Comparison of ENCODE assay signal across 8 mouse cellular contexts in the genomic region with DNA sequence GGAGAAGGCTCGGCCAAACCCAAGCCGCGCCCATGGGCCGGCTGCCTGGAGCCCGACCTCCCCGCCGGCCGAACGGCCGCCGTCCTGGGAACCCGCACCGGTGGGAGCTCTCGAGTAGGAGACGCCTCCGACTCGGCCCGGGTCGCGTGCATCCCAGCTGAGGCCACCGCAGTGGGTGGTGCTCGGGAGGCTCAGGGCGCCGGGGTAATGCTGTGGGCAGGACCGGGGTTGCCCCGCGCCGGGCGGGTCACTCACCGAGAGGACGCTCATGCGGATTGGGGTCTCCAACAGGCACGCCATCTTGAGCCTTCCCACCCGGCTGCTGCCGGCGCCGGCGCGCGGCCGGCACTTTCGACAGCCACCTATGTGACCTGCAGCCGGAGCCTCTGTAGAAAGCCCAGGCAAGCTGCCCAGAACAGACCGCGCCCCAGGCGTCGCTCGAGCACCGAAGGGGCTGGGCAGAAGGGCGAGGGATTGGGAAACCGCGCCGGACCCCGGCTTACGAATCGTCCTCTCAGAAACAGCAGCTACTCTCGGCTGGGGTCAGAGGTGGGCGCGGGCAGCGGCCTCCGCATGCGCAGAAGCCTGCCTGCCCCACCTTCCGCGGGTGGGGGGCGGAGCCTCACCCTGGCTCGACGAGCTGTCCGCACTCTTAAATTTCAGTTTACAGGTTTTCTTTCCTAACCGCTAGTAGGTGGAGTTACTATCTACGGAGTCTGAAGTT. TPM values are rescaled to one million over a fixed set of nuclear protein-coding genes. Genes with fewer than 3 reads are reported as not detected.
DNase-seq lines count a peak whose midpoint lies in the region; ATAC-seq and TF ChIP-seq lines count a peak whose summit lies in the region.

Armc8 (minus strand) TSS at position 553 of the 724 bp plus-strand sequence.

- H3K4me3 ChIP-seq in cortical plate, adult 2 months (ENCODE audit: insufficient read depth, low read length), result peak within 1 kb of the TSS; percentile 93

- H3K27ac ChIP-seq in cortical plate, adult 2 months (ENCODE audit: insufficient read depth, low read length), result peak within 1 kb of the TSS; percentile 99

- peak; percentile 89 for ATAC-seq in activated CD4-positive, CD25-positive, alpha-beta regulatory T cell, adult 4 months
- peak; percentile 89 for ATAC-seq in megakaryocyte progenitor cell, adult 5-6 weeks (replicated peaks; ENCODE audit: poor library complexity)

- peak; percentile 82 for TF ChIP-seq POLR2A in cortical plate, adult 2 months (IDR thresholded peaks at IDR 0.05; ENCODE audit: extremely low read depth, insufficient read depth, low read length)

- DNase-seq in gastrocnemius, postnatal 10 days, result peak; percentile 92
- peak; percentile 94 for DNase-seq in induced T-regulatory cell, adult 2 months (ENCODE audit: low read depth)
- DNase-seq in left cerebral cortex, adult 9 months (ENCODE audit: low spot score in 2 of 2), result peak; percentile 70 to 90
- peak; percentile 90 for DNase-seq in right cerebral cortex, postnatal 14 days
- DNase-seq in urinary bladder, postnatal 36 days (ENCODE audit: low spot score in 2 of 2), result peak; percentile 88 to 91

- no peak for TF ChIP-seq CTCF in cortical plate, adult 2 months (IDR thresholded peaks at IDR 0.05; ENCODE audit: extremely low read depth, insufficient read depth, low read length)

- peaks cover 4% of the 10 kb centered on the region; the same call in 1 of the 2 replicates for H3K4me1 ChIP-seq in cortical plate, adult 2 months (ENCODE audit: control insufficient read depth, insufficient read depth, low read length)

RNA-seq across cellular contexts. Expression of gene Armc8, which starts in this region (rescaled TPM):
- polyA plus RNA-seq in activated CD4-positive, CD25-positive, alpha-beta regulatory T cell, adult 4 months (2017; shearing (Covaris generic)), result 10 to 100 TPM; 24.0 to 27.4 TPM
- 50.5 and 51.3 TPM in 2 replicates for polyA plus RNA-seq in cortical plate, adult 2 months (2012; rRNA removed)
- 10 to 100 TPM; 27.3 to 28.7 TPM for total RNA-seq in gastrocnemius, postnatal 10 days (2021)
- total RNA-seq in megakaryocyte progenitor cell, adult 5-6 weeks (2015), result 30.4 and 34.6 TPM in 2 replicates
- total RNA-seq in megakaryocyte progenitor cell, adult 5-6 weeks (2017), result 32.2 and 36.6 TPM in 2 replicates

Comparison
In these comparisons a context has a peak if more than half of its experiments do, and no peak if none do; other contexts are left out.
1. Peak in every context shown above with its lines: DNase-seq, ATAC-seq, H3K4me3 ChIP-seq and H3K27ac ChIP-seq.